Mouse (Mus musculus) embryonic fibroblast, embryonic 13.5 days (primary cell): ENCODE measurements at regions not wholly inside any gene's neighbourhood (a gene's known extent, or its start where the extent isn't known, plus 50 kb on each side); places are given as distances from the start of the nearest gene placed in this dataset.

ENCODE experiments used
- CTCF ChIP-seq: IDR thresholded peaks from 2 replicates; pipeline ENCODE4 v1.5.1; 2011; ENCODE audit warnings: mild to moderate bottlenecking, control low read depth, low read length, moderate library complexity, borderline replicate concordance; ENCODE audit not compliant: insufficient read depth
- POLR2A ChIP-seq: IDR thresholded peaks from 2 replicates; pipeline ENCODE4 v1.6.1; 2011; ENCODE audit warnings: low read depth, mild to moderate bottlenecking, control low read depth, low read length, moderate library complexity

DNA sequence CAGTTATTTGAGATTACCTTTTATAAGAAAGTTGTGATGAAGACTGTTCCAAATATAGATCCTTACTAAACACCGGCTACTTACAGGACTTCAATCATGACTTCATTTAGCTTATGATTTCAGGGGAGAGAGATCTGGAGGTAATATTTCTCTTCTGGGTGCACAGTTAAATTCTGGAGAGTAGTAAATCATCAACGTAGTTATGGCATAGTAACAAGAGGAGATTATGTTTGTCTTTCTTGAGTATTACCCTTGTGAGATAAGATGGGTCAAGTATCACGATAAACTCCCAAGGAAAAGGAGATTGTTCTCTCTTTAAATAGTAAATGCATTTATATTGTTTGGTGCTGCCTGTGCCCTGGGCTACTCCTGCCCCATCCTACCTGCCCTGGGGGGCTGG lies 734.5 kb upstream of the Adgrl2 start:
- no peak for TF ChIP-seq CTCF
- no peak for TF ChIP-seq POLR2A
